Mouse (Mus musculus): ENCODE measurements around the gene Hoxa3. TPM values are rescaled to one million over a fixed set of nuclear protein-coding genes. Genes with fewer than 3 reads are reported as not detected.

Gene Hoxa3
- polyA plus RNA-seq, 1 experiment from 2014 or later = 0.66 TPM

DNA sequence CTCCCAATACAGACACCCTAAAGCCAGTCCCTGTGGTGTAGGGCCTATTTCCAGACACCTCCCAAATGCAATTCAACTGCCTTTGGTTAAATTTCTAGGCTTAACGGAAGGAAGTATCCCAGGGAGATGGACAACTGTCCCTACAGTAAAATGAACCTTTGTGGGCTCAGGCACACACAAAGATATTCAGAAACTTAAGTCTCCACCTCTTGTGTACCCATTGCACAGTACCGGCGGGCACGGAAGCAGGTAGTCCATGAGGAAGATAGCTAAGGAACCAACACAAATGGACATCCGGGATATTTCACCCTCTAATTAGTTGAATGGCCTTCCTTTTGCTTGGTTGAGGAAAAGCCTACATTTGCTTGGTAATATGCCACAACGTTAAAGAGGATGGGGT, 36.7 kb downstream of the Hoxa3 start:
- under 1% methylated on average over 6 of the region's 6 CpGs for WGBS
- Histone ChIP-seq H3K4me1 (peaks cover 23% of the 10 kb centered on the region), H3K4me3 (peak overlapping the region; percentile 46), H3K36me3 (replicated peaks) (no peaks in the 10 kb centered on the region), H3K9me3 (no peaks in the 10 kb centered on the region), H3K27ac (replicated peaks) (peak overlapping the region; percentile 73; the same call in 1 of the 2 replicates), H3K27me3 (replicated peaks; ENCODE audit: low read depth, poor library complexity, severe bottlenecking) (peaks cover 100% of the 10 kb centered on the region)
- DNase-seq (ENCODE audit: low spot score) = peak; percentile 38

DNA sequence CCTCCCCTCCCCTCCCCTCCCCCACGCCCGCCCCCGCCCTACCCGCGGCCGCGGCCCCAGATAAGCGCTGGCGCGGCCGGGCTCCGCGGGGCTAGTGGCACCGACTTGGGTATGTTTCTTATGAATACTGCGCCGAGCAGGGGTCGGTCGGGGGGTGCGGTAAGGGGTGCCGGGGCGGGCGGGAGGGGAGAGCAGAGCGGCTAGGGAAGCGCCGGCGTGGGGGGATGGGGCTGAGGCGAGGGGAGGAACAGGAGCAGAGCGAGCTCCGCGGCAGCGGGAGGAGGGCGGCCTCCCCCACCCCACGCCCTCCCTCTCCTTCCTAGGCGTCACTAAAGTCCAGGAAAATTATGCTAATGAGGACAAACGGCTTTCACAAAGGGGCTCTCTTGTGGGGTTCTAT, 37.3 kb downstream of the Hoxa3 start:
- DNase-seq (ENCODE audit: low spot score) = peak; percentile 55
- Histone ChIP-seq H3K27ac (replicated peaks) (peak overlapping the region; percentile 51; the same call in 1 of the 2 replicates), H3K4me1 (peaks cover 28% of the 10 kb centered on the region)

DNA sequence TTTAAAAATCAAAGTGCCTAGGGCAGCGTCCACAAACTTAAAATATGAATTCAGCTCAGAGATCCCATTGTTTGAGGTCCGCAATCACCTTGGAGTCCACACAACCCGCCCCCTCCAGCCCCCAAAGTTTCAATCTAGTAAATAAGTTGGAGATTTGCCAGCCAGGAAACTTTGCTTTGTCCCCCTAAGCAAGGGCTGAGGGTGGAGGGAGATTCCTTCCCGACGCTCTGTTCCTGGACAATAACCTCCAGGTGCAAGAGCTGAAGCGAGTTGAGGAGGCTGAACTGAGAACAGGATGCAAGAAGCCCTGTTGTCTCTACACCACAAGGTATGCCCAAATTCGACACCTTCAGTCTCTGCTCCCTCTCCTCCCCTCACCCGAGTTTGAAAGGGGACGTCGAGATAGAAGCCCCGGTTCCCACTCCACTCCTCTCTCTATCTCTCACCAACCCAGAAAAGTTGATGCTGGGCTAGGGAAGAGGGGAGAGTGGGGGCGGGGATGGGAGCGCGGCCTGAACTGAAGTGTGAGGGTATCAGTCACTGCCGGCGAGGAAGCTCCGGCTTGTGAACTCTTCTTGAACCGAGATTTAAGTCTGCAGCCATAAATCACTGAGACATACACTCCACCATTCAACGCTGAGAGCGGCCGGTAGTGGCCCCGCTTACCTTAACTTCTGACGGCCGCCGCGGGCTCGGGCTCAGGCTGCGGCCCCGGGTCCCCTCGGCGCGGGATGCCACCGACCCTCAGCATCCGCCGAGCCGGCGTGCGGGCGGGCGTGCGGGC, 38.0 kb downstream of the Hoxa3 start:
- Histone ChIP-seq H3K4me1 (peaks cover 35% of the 10 kb centered on the region), H3K36me3 (replicated peaks) (no peaks in the 10 kb centered on the region), H3K27me3 (replicated peaks; ENCODE audit: low read depth, poor library complexity, severe bottlenecking) (peaks cover 100% of the 10 kb centered on the region), H3K9me3 (no peaks in the 10 kb centered on the region), H3K27ac (replicated peaks) (peak overlapping the region; percentile 51; the same call in 1 of the 2 replicates), H3K4me3 (peak overlapping the region; percentile 46)
- under 1% methylated on average over 41 of the region's 41 CpGs for WGBS
- peak; percentile 61 for DNase-seq (ENCODE audit: low spot score)

More for the DNA sequence above, 37.3 kb downstream of the Hoxa3 start:
- Histone ChIP-seq H3K27me3 (replicated peaks; ENCODE audit: low read depth, poor library complexity, severe bottlenecking) (peaks cover 100% of the 10 kb centered on the region), H3K36me3 (replicated peaks) (no peaks in the 10 kb centered on the region), H3K4me3 (peak overlapping the region; percentile 46), H3K9me3 (no peaks in the 10 kb centered on the region)
- WGBS = 1% methylated on average over 24 of the region's 35 CpGs

DNA sequence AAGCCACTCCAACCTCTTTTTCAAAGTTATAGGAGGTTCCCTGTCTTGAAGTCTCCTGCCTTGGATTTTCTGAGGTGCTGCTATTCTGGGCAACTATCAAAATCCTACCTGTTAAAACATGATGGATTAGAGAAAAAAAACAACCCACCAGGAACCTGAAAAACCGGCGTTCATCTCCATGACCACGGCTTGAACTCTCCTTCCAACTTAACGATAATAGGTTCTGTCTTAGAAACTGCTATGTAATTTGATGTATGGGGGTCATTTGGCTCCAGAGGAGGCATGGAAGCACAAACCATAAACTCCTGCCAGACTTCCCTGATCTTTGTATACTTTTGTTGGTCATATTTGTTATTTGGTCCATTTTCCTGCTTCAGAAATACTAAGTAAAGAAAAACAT, 39.5 kb downstream of the Hoxa3 start:
- peak overlapping the region; percentile 78 for H3K4me3 ChIP-seq
- no peak overlapping the region for H3K27ac ChIP-seq (replicated peaks)
- 2% methylated on average over 4 of the region's 4 CpGs for WGBS
- no peaks in the 10 kb centered on the region for H3K36me3 ChIP-seq (replicated peaks)
- no peaks in the 10 kb centered on the region for H3K9me3 ChIP-seq
- peaks cover 40% of the 10 kb centered on the region for H3K4me1 ChIP-seq
- DNase-seq (ENCODE audit: low spot score) = no peak
- peaks cover 100% of the 10 kb centered on the region for H3K27me3 ChIP-seq (replicated peaks; ENCODE audit: low read depth, poor library complexity, severe bottlenecking)

DNA sequence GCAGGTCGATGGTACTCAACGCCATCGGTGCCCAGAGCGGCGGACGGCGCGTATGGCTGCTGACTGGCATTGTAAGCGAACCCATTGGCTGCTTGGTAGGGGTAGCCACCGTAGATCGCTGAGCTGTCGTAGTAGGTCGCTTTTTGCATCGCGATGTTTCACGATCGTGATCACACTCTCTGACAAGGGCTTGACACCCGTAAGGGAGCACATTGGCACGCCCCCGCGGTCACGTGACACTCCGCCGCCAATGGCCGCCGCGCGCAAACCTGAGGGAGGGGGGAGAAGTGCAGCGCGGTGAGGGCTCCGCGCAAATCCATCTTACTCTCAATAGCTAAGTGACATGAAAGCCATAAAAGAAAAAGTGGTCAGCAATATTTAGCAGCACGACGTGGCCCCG, 40.6 kb downstream of the Hoxa3 start:
- H3K27ac ChIP-seq (replicated peaks) = peak overlapping the region; percentile 75
- no peaks in the 10 kb centered on the region for H3K36me3 ChIP-seq (replicated peaks)
- peak; percentile 89 for DNase-seq (ENCODE audit: low spot score)
- H3K27me3 ChIP-seq (replicated peaks; ENCODE audit: low read depth, poor library complexity, severe bottlenecking) = peaks cover 100% of the 10 kb centered on the region
- WGBS = under 1% methylated on average over 35 of the region's 35 CpGs
- H3K4me1 ChIP-seq = peaks cover 40% of the 10 kb centered on the region
- H3K9me3 ChIP-seq = no peaks in the 10 kb centered on the region
- peak overlapping the region; percentile 78 for H3K4me3 ChIP-seq

DNA sequence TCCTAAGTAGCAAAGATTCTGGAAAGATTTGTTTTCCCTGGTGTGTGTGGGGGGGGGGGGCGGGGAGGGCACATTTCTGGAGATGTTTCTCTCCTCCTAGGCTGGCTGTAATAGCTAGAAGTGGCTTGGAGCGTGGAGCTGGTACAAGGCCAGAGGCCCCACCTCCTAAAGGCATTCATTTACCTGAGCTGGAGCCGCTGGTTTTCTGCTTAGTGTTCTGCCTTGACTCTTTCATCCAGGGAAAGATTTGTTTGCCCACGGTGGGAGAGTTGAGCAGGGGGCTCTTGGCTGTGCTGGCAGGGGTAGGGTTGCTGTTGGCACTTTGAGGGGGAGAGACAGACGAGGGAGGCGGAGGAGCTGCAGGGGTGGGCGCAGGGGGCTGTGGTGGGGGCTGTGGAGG, 41.2 kb downstream of the Hoxa3 start:
- Histone ChIP-seq H3K4me3 (peak overlapping the region; percentile 78), H3K36me3 (replicated peaks) (no peaks in the 10 kb centered on the region), H3K27me3 (replicated peaks; ENCODE audit: low read depth, poor library complexity, severe bottlenecking) (peaks cover 100% of the 10 kb centered on the region), H3K27ac (replicated peaks) (peak overlapping the region; percentile 75), H3K9me3 (no peaks in the 10 kb centered on the region), H3K4me1 (peaks cover 40% of the 10 kb centered on the region)
- DNase-seq (ENCODE audit: low spot score) = peak; percentile 30
- 2% methylated on average over 7 of the region's 7 CpGs for WGBS

DNA sequence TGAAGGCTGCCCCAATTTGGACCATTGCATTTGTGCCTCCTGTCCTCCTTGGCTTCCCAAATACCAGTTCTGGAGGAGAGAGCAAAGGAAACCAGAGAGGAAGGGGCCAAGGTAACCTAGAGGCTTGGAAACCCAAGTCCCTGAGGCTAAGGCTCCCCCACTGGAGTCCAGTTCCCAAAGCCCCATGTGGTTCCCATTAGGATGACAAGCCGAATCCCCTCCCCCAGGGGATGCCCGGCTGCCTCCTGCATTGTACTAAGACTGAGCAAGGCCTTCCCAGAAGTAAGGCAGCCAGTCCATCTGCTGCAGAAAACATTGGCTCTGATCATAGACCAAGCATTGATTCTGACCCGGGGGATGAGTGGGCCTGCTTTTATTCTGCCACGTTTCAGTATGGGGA, 41.8 kb downstream of the Hoxa3 start:
- WGBS = 2% methylated on average over 4 of the region's 4 CpGs
- Histone ChIP-seq H3K4me3 (peak overlapping the region; percentile 78), H3K27me3 (replicated peaks; ENCODE audit: low read depth, poor library complexity, severe bottlenecking) (peaks cover 100% of the 10 kb centered on the region), H3K27ac (replicated peaks) (peak overlapping the region; percentile 30; the same call in 1 of the 2 replicates), H3K36me3 (replicated peaks) (no peaks in the 10 kb centered on the region), H3K4me1 (peaks cover 40% of the 10 kb centered on the region), H3K9me3 (no peaks in the 10 kb centered on the region)
- DNase-seq (ENCODE audit: low spot score) = peak; percentile 73

DNA sequence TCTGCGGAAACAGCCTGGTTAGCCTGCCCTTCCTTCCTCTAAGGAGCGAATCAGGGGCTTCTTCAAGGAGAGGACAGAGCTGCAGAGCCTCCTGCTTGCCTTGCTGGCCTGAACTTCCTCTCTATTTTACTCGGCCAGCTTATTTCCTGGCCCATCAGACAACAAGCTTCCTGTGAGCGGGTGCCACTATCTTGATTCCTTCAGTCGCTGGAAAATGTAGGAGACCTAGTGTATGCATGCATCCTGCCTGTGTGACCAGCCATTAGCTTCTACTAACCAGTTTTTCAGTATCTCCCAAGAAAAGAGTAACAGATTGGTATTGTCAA, 42.3 kb downstream of the Hoxa3 start:
- peak overlapping the region; percentile 78 for H3K4me3 ChIP-seq
- WGBS = 2% methylated on average over 5 of the region's 5 CpGs
- H3K27me3 ChIP-seq (replicated peaks; ENCODE audit: low read depth, poor library complexity, severe bottlenecking) = peaks cover 100% of the 10 kb centered on the region
- H3K36me3 ChIP-seq (replicated peaks) = no peaks in the 10 kb centered on the region
- peak overlapping the region; percentile 71 for H3K27ac ChIP-seq (replicated peaks)
- DNase-seq (ENCODE audit: low spot score) = no peak
- H3K4me1 ChIP-seq = peaks cover 38% of the 10 kb centered on the region
- no peaks in the 10 kb centered on the region for H3K9me3 ChIP-seq

DNA sequence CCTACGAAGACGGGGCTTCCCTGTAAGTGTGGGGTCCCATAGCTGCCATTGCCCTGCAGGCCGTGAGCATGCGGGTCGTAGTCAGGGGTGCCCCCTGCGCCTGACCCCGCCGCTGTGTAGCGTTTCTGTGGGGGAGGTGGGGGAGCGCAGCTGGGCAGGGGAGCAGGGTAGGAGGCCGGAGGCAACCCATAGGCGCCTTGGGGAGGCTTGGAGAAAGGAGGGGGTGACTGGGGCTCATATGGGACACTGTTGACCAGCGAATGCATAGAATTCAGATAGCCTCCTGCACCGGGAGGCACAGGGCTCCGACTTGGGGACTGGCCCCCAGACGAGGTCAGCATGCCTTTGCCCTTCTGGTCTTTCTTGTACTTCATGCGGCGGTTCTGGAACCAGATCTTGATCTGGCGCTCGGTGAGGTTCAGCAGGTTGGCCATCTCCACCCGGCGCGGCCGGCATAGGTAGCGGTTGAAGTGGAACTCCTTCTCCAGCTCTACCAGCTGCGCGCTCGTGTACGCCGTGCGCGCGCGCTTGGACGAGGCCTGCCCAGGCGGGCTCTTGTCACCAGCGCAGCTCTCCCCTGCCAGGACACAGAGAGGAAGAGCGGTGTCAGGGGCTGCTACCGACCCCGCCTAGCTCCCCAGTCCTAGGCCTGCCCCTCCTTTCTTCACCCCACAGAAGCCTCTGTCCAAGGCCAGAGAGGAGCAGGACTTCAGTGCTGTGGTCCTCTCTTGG, 42.8 kb downstream of the Hoxa3 start:
- Histone ChIP-seq H3K36me3 (replicated peaks) (no peaks in the 10 kb centered on the region), H3K27ac (replicated peaks) (peak overlapping the region; percentile 71), H3K27me3 (replicated peaks; ENCODE audit: low read depth, poor library complexity, severe bottlenecking) (peaks cover 100% of the 10 kb centered on the region), H3K9me3 (no peaks in the 10 kb centered on the region), H3K4me3 (peak overlapping the region; percentile 78), H3K4me1 (peaks cover 33% of the 10 kb centered on the region)
- WGBS = 1% methylated on average over 40 of the region's 40 CpGs
- DNase-seq (ENCODE audit: low spot score) = no peak

DNA sequence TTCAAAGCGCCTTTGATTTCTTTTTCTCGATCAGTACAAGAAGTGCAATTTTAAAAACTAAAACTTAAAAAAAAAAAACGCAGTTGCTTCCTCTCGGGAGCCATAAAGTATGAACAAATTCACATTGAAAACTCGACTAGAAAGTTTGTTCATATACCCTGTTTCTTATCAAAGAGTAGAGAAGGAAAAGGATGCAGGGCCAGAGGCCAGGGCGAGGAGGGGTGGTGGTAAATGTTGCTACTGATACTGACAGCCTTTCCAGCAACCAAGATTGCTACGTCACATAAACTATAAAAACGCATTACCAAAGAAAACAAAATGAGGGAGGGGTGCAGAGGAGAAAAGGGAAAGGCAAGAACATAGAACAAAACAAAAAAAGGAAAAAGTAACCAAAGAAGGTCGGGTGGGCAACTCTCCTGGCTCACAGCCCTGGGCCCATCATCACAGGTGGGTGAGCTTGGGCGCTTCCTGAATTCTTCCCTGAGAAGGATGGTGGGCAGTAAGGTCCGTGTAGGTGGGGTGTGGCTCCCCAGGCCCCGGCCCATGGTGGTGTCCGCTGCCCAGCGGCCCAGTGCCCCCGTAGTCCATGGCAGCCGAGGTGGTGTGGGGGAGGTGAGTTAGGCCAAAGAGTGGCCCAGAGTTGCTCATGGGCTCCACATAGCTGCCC, 43.5 kb downstream of the Hoxa3 start:
- Histone ChIP-seq H3K27ac (replicated peaks) (peak overlapping the region; percentile 71), H3K4me1 (peaks cover 33% of the 10 kb centered on the region), H3K36me3 (replicated peaks) (no peaks in the 10 kb centered on the region), H3K27me3 (replicated peaks; ENCODE audit: low read depth, poor library complexity, severe bottlenecking) (peaks cover 100% of the 10 kb centered on the region), H3K9me3 (no peaks in the 10 kb centered on the region), H3K4me3 (peak overlapping the region; percentile 78)
- no peak for DNase-seq (ENCODE audit: low spot score)
- WGBS = 4% methylated on average over 16 of the region's 16 CpGs

DNA sequence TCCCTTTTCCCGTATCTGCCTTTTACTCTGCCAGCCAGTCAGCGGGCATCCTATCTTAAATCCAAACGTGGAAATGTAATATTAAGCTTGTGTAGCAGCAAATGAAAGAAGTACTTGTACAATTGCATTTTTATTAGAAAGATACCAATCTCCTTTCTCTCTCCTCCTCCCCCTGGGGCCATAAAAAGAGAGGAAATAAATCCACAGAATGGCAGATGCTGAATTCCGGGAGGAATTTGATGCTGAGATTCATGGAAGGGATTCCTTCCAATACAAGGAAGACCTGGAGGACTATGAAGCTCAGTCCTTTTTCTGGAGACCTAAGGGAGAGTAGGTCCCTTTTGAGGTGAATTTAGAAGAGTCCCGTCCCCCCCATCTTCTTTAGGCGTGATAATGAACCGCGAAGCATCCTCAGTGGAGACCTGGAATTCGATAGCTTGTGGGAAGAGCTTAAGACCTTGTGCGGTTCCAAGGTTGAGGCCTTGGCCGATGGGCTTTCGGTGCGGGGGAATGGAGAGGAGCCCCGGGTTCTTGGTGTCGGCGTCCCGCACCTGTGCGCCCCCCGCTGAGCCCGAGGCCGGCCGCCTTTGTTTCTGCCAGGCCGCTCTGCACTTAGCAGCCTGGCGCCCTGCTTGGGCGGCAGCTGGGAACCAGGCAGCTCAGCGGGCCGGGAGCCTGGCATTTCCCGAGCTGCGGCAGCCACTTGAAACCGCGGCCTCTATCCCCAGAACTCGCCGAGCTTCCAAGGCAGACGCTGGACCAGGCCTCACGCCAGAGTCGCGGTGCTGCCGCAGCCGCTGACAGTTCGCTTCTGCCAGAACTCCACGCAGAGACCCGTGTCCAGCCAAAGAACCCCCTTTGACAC, 44.7 kb downstream of the Hoxa3 start:
- H3K27ac ChIP-seq (replicated peaks) = peak overlapping the region; percentile 87
- H3K27me3 ChIP-seq (replicated peaks; ENCODE audit: low read depth, poor library complexity, severe bottlenecking) = peaks cover 100% of the 10 kb centered on the region
- H3K9me3 ChIP-seq = no peaks in the 10 kb centered on the region
- peak overlapping the region; percentile 78 for H3K4me3 ChIP-seq
- H3K4me1 ChIP-seq = peaks cover 33% of the 10 kb centered on the region
- peak; percentile 67 for DNase-seq (ENCODE audit: low spot score)
- under 1% methylated on average over 42 of the region's 42 CpGs for WGBS
- no peaks in the 10 kb centered on the region for H3K36me3 ChIP-seq (replicated peaks)

DNA sequence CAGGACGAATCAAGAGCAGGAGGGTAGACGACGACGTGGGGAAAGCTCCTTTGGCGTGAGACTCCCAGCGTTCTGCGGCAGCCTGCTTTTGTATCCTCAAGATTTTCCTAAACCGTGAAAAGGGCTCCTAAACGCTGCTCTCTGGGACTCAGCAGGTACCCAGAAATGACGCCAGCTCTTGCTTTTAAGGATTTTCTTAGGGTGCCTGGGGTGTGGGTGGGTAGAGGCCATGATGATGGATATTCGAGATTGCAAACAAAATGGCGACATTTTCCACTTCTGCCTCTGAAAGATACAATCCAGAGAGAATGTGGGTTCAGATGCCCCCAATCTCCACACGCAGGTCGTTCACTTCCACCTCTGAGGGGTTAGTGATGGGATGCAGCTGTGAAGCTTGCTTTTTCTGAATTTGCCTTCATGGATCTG, 45.4 kb downstream of the Hoxa3 start:
- no peaks in the 10 kb centered on the region for H3K36me3 ChIP-seq (replicated peaks)
- DNase-seq (ENCODE audit: low spot score) = peak; percentile 45
- H3K4me1 ChIP-seq = peaks cover 31% of the 10 kb centered on the region
- H3K4me3 ChIP-seq = peak overlapping the region; percentile 78
- 2% methylated on average over 14 of the region's 14 CpGs for WGBS
- H3K27me3 ChIP-seq (replicated peaks; ENCODE audit: low read depth, poor library complexity, severe bottlenecking) = peaks cover 100% of the 10 kb centered on the region
- no peaks in the 10 kb centered on the region for H3K9me3 ChIP-seq
- H3K27ac ChIP-seq (replicated peaks) = peak overlapping the region; percentile 87

Data from embryonic facial prominence, embryonic 10.5 days (tissue).